Mouse (Mus musculus) liver, adult 2 months (tissue): ENCODE data around the gene Haghl. TPM values are rescaled to one million over a fixed set of nuclear protein-coding genes. Genes with fewer than 3 reads are reported as not detected.
"Not testable (repeated sequence)": the region's sequence is repeated elsewhere in the genome, so short reads cannot be mapped to it uniquely, and the experiment has no call there.

Experiments used
- DNase-seq: peaks from one replicate; pipeline ENCODE4 v3.0.0-alpha.2; 2011; ENCODE audit warnings: low read depth, low spot score; ENCODE audit errors: extremely low read depth
- H3K27ac ChIP-seq: fragments of 200-500 bp; replicated peaks from 2 replicates; pipeline ENCODE4 v1.5.1; 2012; ENCODE audit warnings: low read depth, mild to moderate bottlenecking, control low read depth, inconsistent platforms, low read length; ENCODE audit not compliant: insufficient read depth
- H3K27me3 ChIP-seq: fragments of 200-500 bp; 2 replicates; pipeline ENCODE4 v1.6.1; 2012; ENCODE audit warnings: mild to moderate bottlenecking, moderate library complexity, low read length, inconsistent platforms; ENCODE audit not compliant: control insufficient read depth, insufficient read depth
- H3K36me3 ChIP-seq: fragments of 200-500 bp; 2 replicates; pipeline ENCODE4 v1.6.1; 2012; ENCODE audit warnings: low read length, inconsistent platforms; ENCODE audit not compliant: control insufficient read depth, insufficient read depth
- H3K4me1 ChIP-seq: fragments of 200-500 bp; 2 replicates; pipeline ENCODE4 v1.6.1; 2011; ENCODE audit warnings: low read length; ENCODE audit not compliant: control insufficient read depth, insufficient read depth
- H3K4me3 ChIP-seq: fragments of 200-500 bp; 2 replicates; pipeline ENCODE4 v1.5.1; 2011; ENCODE audit warnings: low read depth, mild to moderate bottlenecking, control low read depth, low read length, moderate library complexity; ENCODE audit not compliant: insufficient read depth
- H3K79me2 ChIP-seq: fragments of 200-500 bp; 2 replicates; pipeline ENCODE4 v1.6.1; 2012; ENCODE audit warnings: inconsistent platforms, mild to moderate bottlenecking, low read length, moderate library complexity; ENCODE audit not compliant: control insufficient read depth, insufficient read depth
- H3K9ac ChIP-seq: fragments of 200-500 bp; 2 replicates; pipeline ENCODE4 v1.6.1; 2012; ENCODE audit warnings: low read depth, mild to moderate bottlenecking, control low read depth, inconsistent platforms, low read length
- CTCF ChIP-seq: fragments of 200-500 bp; IDR thresholded peaks from 2 replicates; pipeline ENCODE4 v1.5.1; 2011; ENCODE audit warnings: low read depth, low read length, control low read depth
- POLR2A ChIP-seq: fragments of 200-500 bp; IDR thresholded peaks from 2 replicates; pipeline ENCODE4 v1.6.1; 2011; ENCODE audit warnings: low read length, control low read depth; ENCODE audit not compliant: insufficient read depth; ENCODE audit errors: extremely low read depth
- WGBS: fragments of 180-500 bp; shearing (Covaris S2); methylation state at CpG from one replicate; pipeline ENCODE4 v1.1.7; 2018; 5-methylcytosine and 5-hydroxymethylcytosine counted together
- polyA plus RNA-seq: library from polyadenylated mRNA; depleted of rRNA; stranded (reverse); fragments of >200 nt; gene quantifications from 2 replicates; pipeline ENCODE4 v1.2.3, GENCODE M21; 2012
- total RNA-seq: library from RNA; depleted of rRNA; stranded (reverse); fragments of >200 nt; gene quantifications from 2 replicates; pipeline ENCODE4 v1.2.3, GENCODE M21; 2014

The Haghl gene
- total and polyA plus RNA-seq, 2 experiments: 6.0 to 14.1 TPM

DNA sequence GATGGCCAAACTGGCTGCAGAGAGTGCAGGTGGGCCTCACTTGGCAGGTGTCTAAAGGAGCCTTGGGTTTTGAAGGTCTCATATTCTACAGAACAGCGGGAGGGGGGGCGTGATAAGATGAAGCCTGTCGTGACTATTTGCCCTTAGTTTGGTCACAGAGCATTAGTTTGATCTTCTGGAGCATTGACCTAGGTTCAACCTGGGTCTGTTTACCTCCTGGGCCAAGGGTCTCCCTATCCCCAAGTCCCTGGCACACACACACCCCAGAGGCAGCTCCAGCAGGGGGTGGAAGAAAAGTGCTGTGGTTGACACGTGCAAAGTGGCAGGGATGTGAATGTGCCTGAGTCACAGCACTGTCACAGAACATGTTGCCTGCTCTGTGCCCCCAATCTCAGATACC is 25.4 kb upstream of the Haghl start:
- DNase-seq: no peak
- WGBS: 49% methylated on average over 4 of the region's 4 CpGs
- peaks cover 3% of the 10 kb centered on the region; the same call in 1 of the 2 replicates for H3K4me1 ChIP-seq
- no peak overlapping the region for H3K9ac ChIP-seq
- H3K36me3 ChIP-seq: no peaks in the 10 kb centered on the region
- H3K27me3 ChIP-seq: peaks cover 13% of the 10 kb centered on the region
- H3K4me3 ChIP-seq: no peak overlapping the region
- no peak for TF ChIP-seq POLR2A
- no peak for TF ChIP-seq CTCF
- H3K79me2 ChIP-seq: no peaks in the 10 kb centered on the region
- no peak overlapping the region for H3K27ac ChIP-seq

- H3K9ac ChIP-seq: peak overlapping the region; percentile 45
These were observed 24.3 kb upstream of the Haghl start for GRCm38 (mm10) chr17:25809606-25810340.

DNA sequence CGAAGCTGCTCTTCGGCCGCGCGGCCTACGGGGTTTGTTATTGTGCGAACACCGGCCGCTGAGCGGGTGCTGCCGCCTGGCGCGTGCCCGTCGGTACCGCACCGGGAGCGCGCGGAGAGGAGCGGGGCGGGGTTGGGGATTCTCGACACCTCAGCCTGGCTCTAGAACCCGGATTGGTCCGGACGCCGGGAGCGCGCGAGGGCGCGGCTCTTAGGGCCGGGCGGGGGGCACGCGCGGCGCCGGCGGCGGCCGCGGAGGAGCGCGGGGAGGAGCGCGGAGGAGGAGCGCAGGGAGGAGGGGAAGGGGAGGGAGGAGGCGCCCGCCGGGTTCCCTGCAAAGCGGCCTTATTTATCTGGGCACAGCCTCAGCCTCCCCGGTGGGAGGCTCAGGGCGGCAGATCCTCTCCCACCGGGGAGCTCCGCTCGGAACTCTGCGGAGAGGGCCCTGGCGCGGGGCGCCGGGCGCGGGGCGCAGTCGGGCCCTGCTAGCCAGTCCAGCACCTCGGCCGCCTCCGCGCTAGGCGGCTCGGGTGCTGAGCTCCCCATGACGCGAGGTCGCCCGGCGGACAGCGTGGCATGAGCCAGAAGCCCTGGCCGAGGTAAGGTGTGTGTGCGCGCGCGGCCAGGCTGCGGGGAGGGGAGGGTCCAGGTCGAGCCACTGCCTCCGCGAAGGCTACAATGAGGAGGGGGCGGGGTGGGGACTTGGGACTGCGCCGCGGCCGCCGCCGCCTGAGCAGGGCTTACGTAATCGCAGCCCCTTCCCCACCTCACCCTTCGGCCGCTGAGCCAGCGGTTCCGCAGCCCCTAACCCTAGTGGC is 23.5 kb upstream of the Haghl start, which contains the start of gene Fbxl16:
TSS of gene Fbxl16 (plus strand) at position 297 of the 817 bp plus-strand sequence.
- DNase-seq: no peak
- Histone ChIP-seq H3K4me1 (peaks cover 3% of the 10 kb centered on the region; the same call in 1 of the 2 replicates), H3K36me3 (no peaks in the 10 kb centered on the region), H3K79me2 (no peaks in the 10 kb centered on the region), H3K27ac (no peak within 1 kb of the TSS), H3K27me3 (peaks cover 13% of the 10 kb centered on the region), H3K9ac (peak within 1 kb of the TSS; percentile 45), H3K4me3 (peak within 1 kb of the TSS; percentile 52; the same call in 1 of the 2 replicates)
- 1% methylated on average over 97 of the region's 100 CpGs for WGBS
- no peak for TF ChIP-seq CTCF

More at GRCm38 (mm10) chr17:25809606-25810340, 24.3 kb upstream of the Haghl start:
- WGBS: 27% methylated on average over 24 of the region's 25 CpGs
- peaks cover 13% of the 10 kb centered on the region for H3K27me3 ChIP-seq
- H3K4me3 ChIP-seq: peak overlapping the region; percentile 52; the same call in 1 of the 2 replicates
- peaks cover 3% of the 10 kb centered on the region; the same call in 1 of the 2 replicates for H3K4me1 ChIP-seq
- TF ChIP-seq CTCF (no peak), POLR2A (no peak)
- no peaks in the 10 kb centered on the region for H3K36me3 ChIP-seq
- no peak overlapping the region for H3K27ac ChIP-seq
- DNase-seq: no peak
- H3K79me2 ChIP-seq: no peaks in the 10 kb centered on the region

DNA sequence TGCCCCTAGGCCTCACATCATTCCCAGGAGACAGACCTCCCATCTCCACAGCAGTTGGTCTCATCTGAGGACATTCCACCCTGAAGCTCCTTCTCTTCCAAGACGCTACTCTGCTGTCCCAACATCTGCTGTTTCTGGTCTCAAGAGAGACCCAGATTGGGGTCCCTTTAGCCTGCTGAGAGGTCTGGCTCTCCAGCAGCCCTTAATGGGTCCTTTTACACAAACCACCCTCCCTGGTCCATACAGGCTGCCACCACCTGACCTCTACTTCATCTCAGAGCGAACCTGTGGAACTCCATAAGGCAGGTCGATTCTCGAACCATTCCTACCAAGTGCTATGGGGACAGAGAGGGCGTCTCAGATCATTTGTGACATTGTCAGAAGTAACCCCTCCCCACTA is 22.6 kb upstream of the Haghl start:
- H3K4me3 ChIP-seq: no peak overlapping the region
- TF ChIP-seq POLR2A: no peak
- H3K9ac ChIP-seq: no peak overlapping the region
- 53% methylated on average over 5 of the region's 5 CpGs for WGBS
- no peak overlapping the region for H3K27ac ChIP-seq
- no peaks in the 10 kb centered on the region for H3K79me2 ChIP-seq
- peaks cover 15% of the 10 kb centered on the region for H3K27me3 ChIP-seq
- no peaks in the 10 kb centered on the region for H3K36me3 ChIP-seq
- DNase-seq: no peak
- H3K4me1 ChIP-seq: peaks cover 3% of the 10 kb centered on the region; the same call in 1 of the 2 replicates

DNA sequence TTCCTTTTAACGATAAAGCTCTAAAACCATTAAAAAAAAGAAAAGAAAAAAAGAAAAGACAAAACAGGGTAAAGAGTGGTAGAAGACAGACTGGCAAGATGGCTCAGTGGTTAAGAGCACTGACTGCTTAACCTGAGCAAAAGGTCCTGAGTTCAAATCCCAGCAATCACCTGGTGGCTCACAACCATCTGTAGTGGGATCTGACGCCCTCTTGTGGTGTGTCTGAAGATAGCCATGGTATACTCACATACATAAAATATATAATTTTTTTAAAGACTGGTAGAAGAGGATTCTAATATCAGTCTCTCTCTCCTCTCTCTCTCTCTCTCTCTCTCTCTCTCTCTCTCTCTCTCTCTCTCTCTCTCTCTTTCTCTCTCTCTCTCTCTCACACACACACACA is 22.0 kb upstream of the Haghl start:
- not testable (repeated sequence) for DNase-seq
- H3K27me3 ChIP-seq: peaks cover 18% of the 10 kb centered on the region

More for the DNA sequence above, 22.0 kb upstream of the Haghl start:
- H3K4me1 ChIP-seq, H3K4me3 ChIP-seq, H3K79me2 ChIP-seq, H3K36me3 ChIP-seq, H3K9ac ChIP-seq, H3K27ac ChIP-seq: not testable (repeated sequence)
- 52% methylated on average over 2 of the region's 2 CpGs for WGBS
